Mouse (Mus musculus) liver, embryonic 12.5 days (tissue): ENCODE results near the gene Cstf3. TPM values are rescaled to one million over a fixed set of nuclear protein-coding genes. Genes with fewer than 3 reads are reported as not detected.

Experiments
- polyA plus RNA-seq: library from polyadenylated mRNA; unstranded; fragments of >200 nt; fragmentation: Nextera tagmentation; extraction: Ambion mirVana; gene quantifications from 2 replicates; pipeline ENCODE4 v1.2.1, GENCODE M21; 2016

Gene Cstf3
- polyA plus RNA-seq, 1 experiment from 2014 or later = 43.2 TPM

Other genes starting within 250 kb of the Cstf3 start
- gene D430041D05Rik, start 179.5 kb upstream of the Cstf3 start, polyA plus RNA-seq = 0.02 and 0.20 TPM in 2 replicates
- 14.0 and 15.1 TPM in 2 replicates for gene Hipk3, start 96.1 kb upstream of the Cstf3 start, polyA plus RNA-seq
- gene Tcp11l1, start 121.6 kb downstream of the Cstf3 start, polyA plus RNA-seq = 11.0 and 12.2 TPM in 2 replicates
- gene Pin1rt1, start 125.9 kb downstream of the Cstf3 start, polyA plus RNA-seq = not detected in 2 replicates
- 9.3 and 10.7 TPM in 2 replicates for gene Depdc7, start 152.4 kb downstream of the Cstf3 start, polyA plus RNA-seq
- gene Qser1, start 226.2 kb downstream of the Cstf3 start, polyA plus RNA-seq = 3.6 and 3.7 TPM in 2 replicates